Mouse (Mus musculus) gonadal fat pad, adult 2 months (tissue): ENCODE measurements around the gene Ahcy. TPM values are rescaled to one million over a fixed set of nuclear protein-coding genes. Genes with fewer than 3 reads are reported as not detected.
"Not testable (repeated sequence)": the region's sequence is repeated elsewhere in the genome, so short reads cannot be mapped to it uniquely, and the experiment has no call there.

Source experiments
- DNase-seq: peaks from one replicate; pipeline ENCODE4 v3.0.0-alpha.2; 2012; ENCODE audit warnings: low read depth
- polyA plus RNA-seq: library from polyadenylated mRNA; depleted of rRNA; stranded (reverse); fragments of >200 nt; gene quantifications from 2 replicates; pipeline ENCODE4 v1.2.3, GENCODE M21; 2012; rRNA removed

Ahcy gene
- 57.2 and 66.0 TPM in 2 replicates for polyA plus RNA-seq

DNA sequence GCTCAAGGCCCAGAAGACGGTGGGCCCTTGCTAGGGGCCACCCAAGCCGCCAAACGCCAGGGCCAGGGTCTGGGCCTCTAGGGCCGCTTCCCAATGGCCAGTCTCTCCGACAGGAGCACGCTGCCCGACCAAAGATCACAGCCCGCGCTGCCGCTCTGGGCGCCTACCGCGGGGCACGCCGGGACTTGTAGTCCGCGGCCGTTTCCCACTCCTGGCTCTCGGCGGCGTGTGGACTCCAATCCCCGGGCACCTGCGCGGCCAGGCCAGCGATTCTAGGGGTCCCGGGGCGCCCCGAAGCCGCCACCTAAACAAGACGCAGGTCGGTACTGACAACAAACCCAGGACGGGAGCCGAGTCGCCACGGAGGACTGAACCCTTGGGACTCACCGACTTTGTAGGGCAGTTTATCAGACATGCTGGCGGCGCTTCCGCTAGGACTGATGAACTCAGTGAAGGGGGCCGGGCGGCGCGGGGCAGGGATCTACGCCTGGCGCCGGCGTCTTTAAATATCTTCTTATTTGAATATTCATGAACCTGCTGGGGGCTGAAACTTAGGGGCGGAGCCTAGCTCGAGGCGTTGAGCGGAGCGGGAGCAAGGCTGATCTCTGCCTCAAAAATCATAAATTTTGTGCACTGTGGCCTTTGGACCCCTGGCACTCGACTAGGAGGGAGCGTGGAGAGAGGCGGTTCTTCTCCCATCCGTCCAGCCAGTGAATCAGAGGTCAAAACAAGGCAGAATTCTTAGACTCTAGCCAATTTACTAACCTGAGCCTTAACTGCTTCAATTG is at the start of gene Ahcy:
Gene Ahcy (minus strand): TSS at position 520 of the 788 bp plus-strand sequence.
- no peak for DNase-seq

DNA sequence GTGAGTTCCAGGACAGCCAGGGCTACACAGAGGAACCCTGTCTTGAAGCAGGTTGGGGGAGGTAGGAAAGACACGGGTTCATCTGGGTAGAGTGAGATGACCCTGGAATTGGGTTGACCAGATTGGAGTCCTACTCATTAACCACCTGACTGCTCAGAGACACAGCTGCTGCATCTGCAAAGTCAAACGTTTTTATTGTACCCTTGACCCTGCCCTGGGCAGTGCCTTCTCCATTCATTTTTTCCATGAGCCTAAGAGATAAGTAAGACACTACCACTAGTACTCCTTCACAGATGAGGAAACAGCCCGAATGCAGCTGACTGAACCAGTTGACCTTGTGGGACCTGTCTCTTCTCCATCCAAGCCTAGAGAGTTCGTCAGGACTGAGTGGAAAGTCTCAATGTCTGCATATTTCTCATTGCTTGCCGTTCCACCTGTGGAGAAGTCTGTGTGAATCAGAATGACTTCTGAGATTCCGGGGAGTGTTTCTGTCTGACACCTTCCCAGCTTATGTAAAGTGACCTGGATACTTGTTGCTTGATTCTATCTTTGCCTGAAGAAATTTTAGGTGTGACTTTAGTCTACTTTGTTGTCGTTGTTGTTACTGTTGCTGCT is 41.0 kb upstream of the Ahcy start:
- no peak for DNase-seq

DNA sequence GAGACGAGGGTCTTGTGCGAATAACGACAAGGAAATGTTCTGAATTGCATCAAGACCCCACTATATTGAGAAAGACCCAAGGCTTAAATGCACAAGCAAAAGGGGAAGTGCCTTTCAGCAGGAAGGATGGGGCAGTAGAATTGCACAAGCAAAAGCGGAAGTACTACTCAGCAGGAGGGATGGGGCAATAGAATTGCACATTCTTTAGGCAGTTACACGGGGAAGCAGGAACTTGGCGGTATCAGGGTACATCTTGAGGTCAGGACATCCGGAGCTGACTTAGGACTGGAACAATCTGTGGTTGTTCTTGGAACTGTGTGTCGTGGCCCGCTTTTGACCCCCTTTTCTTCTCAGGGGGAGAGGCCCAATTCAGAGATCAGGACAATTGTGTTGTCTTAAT is 33.0 kb upstream of the Ahcy start:
- not testable (repeated sequence) for DNase-seq

DNA sequence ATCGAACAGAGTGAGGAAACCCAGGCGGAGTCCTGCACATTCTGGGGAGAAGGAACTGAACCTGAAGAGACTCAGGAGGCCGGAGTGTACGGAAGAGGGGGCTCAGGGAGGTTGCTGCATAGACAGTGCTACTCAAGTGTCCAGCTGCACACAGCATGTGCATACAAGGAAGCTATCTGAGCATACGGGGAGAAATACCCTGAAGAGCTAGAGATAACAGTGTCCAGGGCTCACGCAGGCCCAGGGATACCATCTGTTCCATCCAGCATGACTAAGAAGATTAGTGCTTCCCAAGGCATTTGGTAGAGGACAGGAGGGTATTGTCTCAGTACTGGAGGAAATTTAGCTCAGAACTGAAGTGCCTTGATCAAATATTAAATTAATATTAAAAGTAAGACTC is 29.3 kb upstream of the Ahcy start:
- DNase-seq = no peak

DNA sequence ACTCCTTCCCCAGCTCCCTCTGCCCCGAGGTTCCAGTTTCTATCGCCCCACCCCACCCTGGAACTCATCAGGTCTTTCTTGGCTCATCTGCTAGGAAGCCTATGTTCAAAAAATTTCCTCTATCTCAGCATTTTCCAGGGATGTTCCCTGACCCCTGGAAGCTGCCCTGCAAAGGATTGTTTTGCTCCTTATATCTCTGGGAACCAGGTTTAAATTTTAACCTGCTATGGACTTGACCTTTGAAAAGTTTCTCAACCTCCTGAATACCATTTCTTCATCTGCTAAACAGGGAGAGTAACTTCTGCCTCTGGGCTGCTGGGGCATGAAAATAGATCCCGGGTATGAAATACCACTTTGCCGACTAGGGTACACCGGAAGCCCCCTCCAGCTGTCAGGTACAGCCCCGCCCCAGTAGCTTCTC is 27.5 kb upstream of the Ahcy start:
- DNase-seq = no peak

DNA sequence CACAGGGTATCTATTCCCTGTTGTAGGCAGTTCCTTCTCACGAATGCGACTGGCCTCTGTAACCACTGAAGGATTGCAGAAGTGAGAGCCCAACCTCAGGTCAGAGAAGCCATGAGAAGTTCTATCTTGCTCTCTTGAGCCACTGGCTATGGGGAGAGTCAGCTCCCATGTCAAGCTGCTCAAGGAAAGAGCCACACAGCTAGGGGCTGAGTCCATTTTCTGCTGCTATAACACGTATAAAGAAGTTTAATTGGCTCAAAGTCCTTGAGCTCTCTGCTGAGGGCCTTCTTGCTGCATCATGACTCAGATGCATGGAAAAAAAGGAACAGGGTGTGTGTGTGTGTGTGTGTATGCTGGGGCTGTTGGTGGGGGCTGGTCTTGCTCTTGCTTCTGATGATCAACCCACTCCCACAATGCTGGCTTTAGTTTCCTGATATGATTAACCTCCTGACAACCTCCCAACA is 26.5 kb upstream of the Ahcy start:
- DNase-seq = no peak

DNA sequence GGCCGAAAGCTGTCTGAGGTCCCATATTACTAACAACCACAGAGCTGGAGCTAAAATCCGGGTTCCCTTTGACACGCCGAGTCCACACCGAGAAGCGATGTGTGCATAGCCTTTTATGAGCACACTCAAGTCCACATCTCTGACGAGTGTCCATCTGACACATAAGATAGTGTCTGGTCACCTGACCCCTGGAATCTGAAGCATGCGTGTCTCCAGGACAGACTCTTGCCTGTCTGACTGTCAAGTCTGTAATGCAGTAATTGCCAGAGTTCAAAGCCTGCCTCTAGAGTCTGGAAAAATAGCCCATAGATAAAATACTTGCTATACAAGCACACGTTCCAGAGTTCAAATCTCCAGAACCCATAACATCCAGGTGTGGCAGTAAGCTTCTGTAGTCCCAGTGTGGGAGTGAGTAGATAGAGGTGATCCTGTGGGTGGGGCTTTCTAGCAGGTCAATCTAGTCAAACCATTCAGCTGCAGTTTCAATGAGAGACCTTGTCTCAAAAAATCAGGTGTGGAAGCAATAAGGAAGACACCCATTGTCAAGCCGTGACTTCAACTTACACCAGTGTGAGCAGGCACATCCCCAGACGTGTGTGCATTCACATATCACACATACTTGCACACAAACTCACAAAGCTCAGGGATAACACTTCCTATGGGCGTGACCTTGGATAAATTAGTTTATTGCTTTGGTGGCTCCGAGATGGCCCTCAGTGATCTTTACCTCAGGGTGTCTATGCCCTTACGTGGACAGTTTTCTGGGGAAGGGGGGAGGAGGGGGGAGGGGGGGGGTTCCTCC is 25.9 kb upstream of the Ahcy start:
- DNase-seq = no peak

DNA sequence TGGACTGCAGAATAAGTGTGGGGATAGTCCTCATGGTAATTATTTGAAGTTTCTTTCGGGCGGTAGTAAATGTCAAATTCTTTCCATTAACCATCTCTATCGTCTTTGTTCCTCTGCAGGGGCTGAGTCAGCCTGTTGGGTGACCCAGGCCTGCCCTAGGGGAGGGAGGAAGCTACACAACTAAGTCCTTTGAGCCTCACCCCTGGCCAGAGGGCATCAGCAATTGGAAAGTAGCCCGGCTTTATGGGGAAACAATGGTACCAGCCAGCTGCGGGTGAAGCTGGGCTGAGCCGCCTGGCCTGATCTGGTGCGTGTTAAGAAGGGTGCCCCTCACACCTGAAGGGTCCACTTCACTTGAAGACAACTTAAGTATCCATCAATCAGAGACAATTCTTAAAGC is 25.1 kb upstream of the Ahcy start:
- no peak for DNase-seq

DNA sequence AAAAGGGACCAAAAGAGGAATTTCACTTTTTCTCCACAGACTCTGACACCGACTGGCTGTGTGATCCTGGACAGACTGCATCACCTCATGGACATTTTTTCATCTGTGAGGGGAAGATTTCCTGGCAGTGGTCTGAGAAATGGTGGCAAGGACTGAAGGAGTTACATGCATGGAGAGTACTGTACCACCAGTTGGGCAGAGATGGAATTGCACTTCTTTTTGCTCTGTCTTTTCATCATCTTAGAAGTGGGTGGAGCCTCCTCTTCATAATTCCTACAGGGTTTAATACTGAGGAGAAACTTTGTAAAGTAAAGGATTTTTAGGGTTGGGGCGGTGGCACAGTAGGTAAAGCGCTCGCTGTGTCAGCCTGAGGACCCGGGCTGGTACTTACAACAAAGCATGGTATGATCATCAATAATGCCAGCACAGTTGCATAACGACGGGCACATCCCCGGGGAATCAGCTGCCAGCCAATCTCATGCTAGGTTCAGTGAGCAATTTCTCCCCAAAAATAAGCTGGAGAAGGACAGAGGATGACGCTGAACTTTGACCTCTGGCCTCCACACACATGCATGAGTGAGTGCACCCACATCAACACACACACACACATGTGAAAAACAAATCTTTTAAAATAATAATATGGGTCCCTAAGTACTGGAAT is 24.6 kb upstream of the Ahcy start:
- DNase-seq = no peak

DNA sequence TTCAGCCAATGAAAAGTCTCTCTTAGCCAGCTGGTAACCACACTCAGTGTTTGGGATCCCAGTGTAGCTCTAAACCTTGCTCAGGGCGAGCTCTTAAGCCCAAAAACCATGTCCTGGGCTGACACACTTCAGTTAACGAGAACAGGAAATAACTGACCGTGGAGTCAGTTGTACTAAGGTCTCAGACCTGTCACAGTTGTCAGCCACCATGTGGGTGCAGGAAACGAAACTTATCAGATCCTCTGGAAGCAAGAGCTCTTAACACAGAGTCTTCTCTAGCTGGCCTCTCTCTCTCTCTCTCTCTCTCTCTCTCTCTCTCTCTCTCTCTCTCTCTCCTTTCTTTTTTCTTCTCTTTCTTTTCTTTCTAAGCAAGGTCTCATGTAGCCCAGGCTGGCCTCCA is 19.1 kb upstream of the Ahcy start:
- no peak for DNase-seq

DNA sequence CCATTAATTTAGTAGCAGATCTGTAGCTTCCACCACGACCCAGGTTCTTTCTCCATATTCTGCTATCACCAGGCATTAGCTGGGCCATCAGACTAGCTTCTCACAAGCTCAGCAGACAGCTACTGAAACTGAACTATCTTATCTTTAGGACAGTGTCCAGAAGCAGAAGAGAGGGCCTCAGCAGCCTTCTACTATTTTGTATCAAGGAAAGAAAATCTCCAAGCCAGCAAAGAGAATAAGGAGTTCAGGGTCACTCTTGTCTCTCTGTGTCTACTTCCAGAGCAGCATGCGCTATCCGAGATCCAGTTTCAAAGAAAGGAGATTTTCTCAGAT is 17.4 kb upstream of the Ahcy start:
- DNase-seq = no peak

DNA sequence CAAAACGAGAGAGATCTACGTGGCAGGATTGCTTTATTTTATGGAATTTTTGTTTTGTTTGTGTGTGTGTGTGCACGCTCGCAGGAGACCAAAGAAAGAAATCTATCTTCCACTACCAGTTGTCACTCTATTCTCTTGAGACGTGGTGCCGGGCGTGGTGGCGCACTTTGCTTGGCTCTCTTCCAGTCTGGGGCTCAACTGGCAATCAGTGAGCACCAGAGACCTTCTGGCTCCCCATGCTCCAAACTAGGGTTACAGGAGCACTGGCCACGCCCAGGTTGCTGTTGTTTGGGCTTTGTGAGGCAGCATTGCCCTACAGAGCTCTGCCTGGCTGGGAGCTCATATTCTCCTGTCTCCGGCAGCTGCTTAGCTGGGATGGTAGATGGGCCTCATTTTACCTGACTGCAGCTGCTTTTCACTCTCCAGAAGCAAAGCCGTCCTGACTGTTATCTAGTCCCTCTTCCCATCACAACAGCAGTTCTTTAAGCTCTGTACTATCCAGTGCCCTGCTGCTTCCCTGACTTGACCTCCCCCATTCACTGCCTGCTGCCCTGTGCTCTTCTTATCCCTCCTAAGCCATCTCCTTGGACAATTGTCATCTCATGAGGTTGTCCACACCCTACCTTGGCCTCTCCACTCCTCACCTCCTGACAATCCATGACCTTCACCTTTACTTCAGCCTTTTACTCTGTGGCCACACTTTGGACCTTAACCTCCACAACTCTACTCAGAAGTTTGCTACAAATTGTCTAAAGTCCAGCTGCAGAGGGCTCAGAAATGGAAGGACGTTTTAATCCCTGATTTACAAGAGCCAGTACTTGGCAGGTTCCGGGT is 16.8 kb upstream of the Ahcy start:
- DNase-seq = no peak

DNA sequence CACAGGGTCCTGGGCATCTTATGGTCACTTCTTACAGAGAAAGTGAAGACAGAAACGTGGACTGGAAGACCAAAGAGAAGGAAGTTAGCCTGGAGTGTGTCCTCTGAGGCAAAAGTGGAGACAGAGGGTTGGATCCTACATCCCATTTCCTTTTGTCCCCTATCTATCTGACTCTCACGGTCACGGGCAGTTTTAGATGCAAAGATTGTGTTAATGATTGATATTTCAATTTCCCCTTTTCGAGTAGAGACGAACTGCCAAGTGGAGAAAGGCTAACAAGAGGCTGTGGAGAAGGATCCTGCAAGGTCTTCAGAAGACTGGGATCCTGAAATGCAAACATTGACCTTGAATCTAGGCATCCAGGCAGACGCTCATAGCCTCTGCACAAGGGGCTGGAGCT is 14.0 kb upstream of the Ahcy start:
- DNase-seq = no peak

DNA sequence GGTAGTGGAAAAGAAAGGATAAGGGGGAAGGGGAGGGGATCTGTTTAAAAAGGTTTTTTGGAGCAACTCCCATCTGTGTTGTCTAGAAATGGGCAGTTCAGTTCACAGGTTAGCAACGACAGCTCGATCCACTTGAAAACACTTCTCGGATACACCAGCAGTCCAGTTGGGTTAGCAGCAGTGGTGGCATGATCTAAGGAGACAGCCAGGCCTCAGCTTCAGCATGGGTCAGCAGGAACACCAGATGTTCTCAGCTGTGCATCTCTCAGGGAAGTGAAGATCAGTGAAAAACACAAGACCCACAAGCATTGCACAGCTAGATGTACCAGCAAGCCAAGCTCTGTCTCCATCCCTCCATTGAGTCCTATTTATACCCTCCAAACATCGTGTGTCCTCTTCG is 12.0 kb upstream of the Ahcy start:
- no peak for DNase-seq

DNA sequence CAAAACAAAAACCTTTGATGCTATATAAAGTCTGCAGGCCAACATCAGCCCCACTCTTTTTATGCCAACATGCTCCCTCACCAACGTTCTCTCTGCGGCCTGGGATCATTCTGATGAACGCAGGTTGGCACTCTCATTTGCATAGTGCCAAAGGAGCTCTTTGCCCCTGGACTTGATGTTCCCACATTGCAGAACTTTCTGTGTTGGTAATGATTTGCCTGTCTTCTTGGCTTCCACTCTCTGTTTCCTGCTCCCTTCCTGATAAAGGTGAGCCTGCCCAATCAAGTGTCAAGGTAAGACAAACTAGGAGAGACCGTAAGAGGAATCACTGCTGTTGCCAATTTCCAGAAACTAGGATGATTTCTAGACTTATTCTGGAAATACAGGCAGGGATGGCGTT is 10.2 kb upstream of the Ahcy start:
- no peak for DNase-seq

DNA sequence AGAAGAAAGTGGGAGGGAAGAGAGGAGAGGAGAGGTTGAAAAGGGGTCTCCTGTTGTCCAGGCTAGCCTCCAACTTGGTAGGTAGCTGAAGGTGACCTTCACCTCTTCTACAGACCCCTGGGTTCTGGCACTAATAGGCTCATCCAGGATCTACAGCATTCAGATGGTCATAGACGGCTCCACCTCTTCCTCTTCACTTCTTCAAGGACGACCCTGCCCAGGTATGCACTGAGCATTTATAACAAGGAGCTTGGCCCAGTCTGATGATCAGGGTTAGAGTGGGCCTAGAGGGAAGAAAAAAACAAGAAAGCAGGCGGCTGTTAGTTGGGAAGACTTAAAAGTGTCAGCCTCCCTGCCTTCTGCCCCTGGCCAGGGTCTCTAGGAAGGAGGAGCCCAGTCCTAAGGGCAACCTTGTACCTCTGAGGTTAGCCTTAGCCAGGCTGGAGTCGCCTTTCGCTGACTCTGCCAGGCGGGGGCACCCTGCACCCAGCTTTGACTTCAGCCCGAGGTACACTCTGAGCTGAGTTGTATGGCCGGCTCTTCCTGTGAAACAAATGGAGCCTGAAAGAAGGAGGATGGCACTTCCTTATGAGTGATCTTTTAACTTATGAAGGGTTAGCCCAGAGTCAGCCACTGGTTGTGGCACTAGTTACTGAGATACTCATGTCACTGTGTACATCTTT is 8.0 kb upstream of the Ahcy start:
- DNase-seq = no peak

DNA sequence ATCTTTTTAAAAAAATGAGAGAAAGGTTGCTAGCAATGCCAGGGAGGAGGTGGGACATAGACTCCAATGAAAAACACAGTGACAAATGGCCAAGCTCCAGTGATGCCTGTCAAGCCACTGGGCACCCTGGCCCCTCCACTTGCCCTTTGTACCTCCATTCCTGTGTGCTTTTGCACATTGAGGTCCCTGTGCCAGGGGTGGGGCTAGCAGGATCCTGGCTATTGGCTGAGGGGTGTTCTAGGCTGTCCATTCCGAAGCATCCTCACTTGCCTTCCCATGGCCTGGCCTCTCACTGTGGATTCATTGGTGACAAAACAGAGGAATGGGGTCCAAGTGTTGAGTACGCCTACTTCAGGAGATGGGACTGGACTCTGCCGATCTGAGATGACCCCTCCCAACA is 6.8 kb upstream of the Ahcy start:
- no peak for DNase-seq

DNA sequence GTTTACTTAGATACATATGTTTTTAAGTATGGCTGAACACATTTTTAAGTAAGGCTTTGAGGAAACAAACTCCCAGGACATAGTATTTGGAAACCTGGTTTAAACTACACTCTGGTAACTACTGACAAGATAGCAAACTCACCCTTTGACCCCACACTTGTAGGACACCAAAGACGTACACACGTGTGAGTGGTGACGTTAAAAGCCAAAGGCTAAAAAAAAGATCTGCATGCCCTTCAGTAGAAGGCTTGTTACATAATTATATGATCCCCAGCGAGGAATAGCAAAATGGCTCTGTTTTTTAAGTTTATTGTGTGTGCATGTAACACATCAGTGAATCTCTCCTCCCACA is 5.9 kb upstream of the Ahcy start:
- DNase-seq = no peak

DNA sequence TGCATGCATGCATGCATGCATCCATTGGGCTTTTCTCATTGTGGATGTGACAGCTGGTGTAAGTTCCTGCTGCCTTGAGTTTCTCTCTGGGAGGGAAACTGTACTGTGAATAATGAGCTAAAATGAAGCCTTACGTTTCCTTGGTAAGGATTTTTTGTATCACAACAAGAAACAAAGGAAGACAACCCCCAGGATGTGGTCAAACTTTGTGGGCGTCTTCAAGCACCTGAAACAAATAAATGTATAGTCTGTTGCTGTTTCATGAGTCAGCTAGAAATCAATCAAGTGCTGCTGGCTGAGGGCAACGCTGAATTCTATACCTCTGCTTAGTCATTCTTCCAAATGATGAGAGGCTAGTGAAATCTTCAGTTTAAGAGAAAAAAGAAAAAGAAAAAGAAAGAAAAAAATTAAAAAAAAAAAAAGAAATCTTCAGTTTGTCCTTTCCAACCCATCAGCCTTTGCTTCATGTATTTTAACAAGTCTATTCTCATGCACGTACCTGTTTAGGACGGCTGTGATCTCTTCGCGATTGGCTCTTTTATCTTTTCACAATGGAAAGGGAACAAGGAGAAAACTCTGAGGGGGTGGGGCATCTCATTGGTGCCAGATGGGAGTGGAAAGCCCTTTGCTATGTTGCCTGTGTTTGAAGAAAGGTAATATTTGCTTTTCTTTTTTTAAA is 5.3 kb upstream of the Ahcy start:
- DNase-seq = no peak

DNA sequence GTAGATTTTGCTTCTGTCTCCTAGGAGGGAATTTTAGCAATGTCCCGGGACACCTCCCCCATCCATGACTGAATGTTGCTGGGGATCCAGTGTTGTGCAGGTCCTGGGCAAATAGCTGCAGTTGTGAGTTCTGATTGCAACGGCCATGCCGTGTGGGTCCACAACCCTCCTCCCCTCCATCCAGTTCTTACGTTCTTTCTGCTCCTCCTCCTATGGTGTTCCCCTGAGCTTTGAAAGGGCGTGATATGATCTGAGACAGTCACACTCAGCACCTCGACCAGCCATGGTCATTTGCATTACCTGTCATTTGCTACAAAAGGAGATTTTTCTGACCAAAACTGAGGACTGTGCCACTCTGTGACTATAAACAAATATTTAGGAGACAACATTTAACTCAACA is 1.4 kb upstream of the Ahcy start:
- no peak for DNase-seq
